Mouse (Mus musculus) lung, embryonic 16.5 days (tissue): ENCODE data around the gene Pdcd4. TPM values are rescaled to one million over a fixed set of nuclear protein-coding genes. Genes with fewer than 3 reads are reported as not detected.

ENCODE experiments used
- ATAC-seq: fragments of 200-750 bp; cut with Nextera tagmentation; 2 replicates; pipeline ENCODE4 v1.8.0; 2017; ENCODE audit warnings: low read depth, mild to moderate bottlenecking, moderate library complexity
- H3K27ac ChIP-seq: fragments of 300-500 bp; sonication (generic); 2 replicates; pipeline ENCODE4 v1.5.1; 2014; ENCODE audit warnings: mild to moderate bottlenecking, control low read depth, low read length
- H3K27me3 ChIP-seq: fragments of 300-500 bp; sonication (generic); 2 replicates; pipeline ENCODE4 v1.6.1; 2014; ENCODE audit warnings: low read depth, low read length, mixed read lengths; ENCODE audit not compliant: control insufficient read depth, insufficient read depth
- H3K36me3 ChIP-seq: fragments of 300-500 bp; sonication (generic); 2 replicates; pipeline ENCODE4 v1.6.1; 2014; ENCODE audit warnings: low read length; ENCODE audit not compliant: control insufficient read depth, insufficient read depth
- H3K4me1 ChIP-seq: fragments of 300-500 bp; sonication (generic); replicated peaks from 2 replicates; pipeline ENCODE4 v1.6.1; 2014; ENCODE audit warnings: low read length, mixed read lengths; ENCODE audit not compliant: control insufficient read depth, insufficient read depth
- H3K4me2 ChIP-seq: fragments of 300-500 bp; sonication (generic); 2 replicates; pipeline ENCODE4 v1.6.1; 2014; ENCODE audit warnings: low read depth, low read length, control low read depth
- H3K4me3 ChIP-seq: fragments of 300-500 bp; sonication (generic); 2 replicates; pipeline ENCODE4 v1.5.1; 2014; ENCODE audit warnings: mild to moderate bottlenecking, low read length, control low read depth
- H3K9ac ChIP-seq: fragments of 300-500 bp; sonication (generic); 2 replicates; pipeline ENCODE4 v1.6.1; 2014; ENCODE audit warnings: low read length, control low read depth
- H3K9me3 ChIP-seq: fragments of 300-500 bp; sonication (generic); 2 replicates; pipeline ENCODE4 v1.6.1; 2016; ENCODE audit warnings: low read length; ENCODE audit not compliant: control insufficient read depth
- whole genome bisulfite sequencing: fragments of 180-500 bp; shearing (Covaris S2); extraction: QIAGEN DNeasy Blood & Tissue Kit; methylation state at CpG from one replicate; pipeline ENCODE4 v1.1.7; 2014; 5-methylcytosine and 5-hydroxymethylcytosine counted together
- polyA plus RNA-seq: library from polyadenylated mRNA; unstranded; fragments of >200 nt; fragmentation: Nextera tagmentation; extraction: Ambion mirVana; gene quantifications from 2 replicates; pipeline ENCODE4 v1.2.1, GENCODE M21; 2015

The Pdcd4 gene
- polyA plus RNA-seq, 1 experiment from 2014 or later = 112 TPM

GRCm38 (mm10) chr19:53869427-53870385 is 22.3 kb upstream of the Pdcd4 start:
- H3K36me3 ChIP-seq = no peaks in the 10 kb centered on the region
- ATAC-seq = no peak
- no peaks in the 10 kb centered on the region for H3K27me3 ChIP-seq
- 68% methylated on average over 4 of the region's 4 CpGs for WGBS
- no peaks in the 10 kb centered on the region for H3K9me3 ChIP-seq
- no peak overlapping the region for H3K4me3 ChIP-seq
- H3K9ac ChIP-seq = no peak overlapping the region
- H3K27ac ChIP-seq = no peak overlapping the region
- H3K4me2 ChIP-seq = no peak overlapping the region
- H3K4me1 ChIP-seq = no peaks in the 10 kb centered on the region

- no peak overlapping the region for H3K9ac ChIP-seq
- H3K4me3 ChIP-seq = no peak overlapping the region
- no peaks in the 10 kb centered on the region for H3K36me3 ChIP-seq
- no peak overlapping the region for H3K4me2 ChIP-seq
- H3K27ac ChIP-seq = no peak overlapping the region
- no peaks in the 10 kb centered on the region for H3K27me3 ChIP-seq
- no peaks in the 10 kb centered on the region for H3K9me3 ChIP-seq
- no peak for ATAC-seq
- 64% methylated on average over 2 of the region's 2 CpGs for WGBS
- no peaks in the 10 kb centered on the region for H3K4me1 ChIP-seq
Measured at GRCm38 (mm10) chr19:53870568-53870967, 21.5 kb upstream of the Pdcd4 start.

GRCm38 (mm10) chr19:53871502-53871901 is 20.5 kb upstream of the Pdcd4 start:
- no peak overlapping the region for H3K4me3 ChIP-seq
- no peak for ATAC-seq
- no peak overlapping the region for H3K4me2 ChIP-seq
- no peaks in the 10 kb centered on the region for H3K4me1 ChIP-seq
- no peak overlapping the region for H3K27ac ChIP-seq
- no peak overlapping the region for H3K9ac ChIP-seq
- WGBS = 79% methylated on average over 6 of the region's 6 CpGs
- no peaks in the 10 kb centered on the region for H3K27me3 ChIP-seq
- H3K36me3 ChIP-seq = no peaks in the 10 kb centered on the region
- H3K9me3 ChIP-seq = no peaks in the 10 kb centered on the region

- H3K4me2 ChIP-seq = no peak overlapping the region
- WGBS = 79% methylated on average over 6 of the region's 6 CpGs
- no peaks in the 10 kb centered on the region for H3K36me3 ChIP-seq
Measured at GRCm38 (mm10) chr19:53872994-53873713, 18.9 kb upstream of the Pdcd4 start.

GRCm38 (mm10) chr19:53875246-53875645 is 16.8 kb upstream of the Pdcd4 start:
- 72% methylated on average over 6 of the region's 6 CpGs for WGBS
- no peak overlapping the region for H3K4me3 ChIP-seq

More at GRCm38 (mm10) chr19:53872994-53873713, 18.9 kb upstream of the Pdcd4 start:
- no peak for ATAC-seq
- no peak overlapping the region for H3K27ac ChIP-seq
- no peak overlapping the region for H3K9ac ChIP-seq
- H3K4me1 ChIP-seq = no peaks in the 10 kb centered on the region
- H3K4me3 ChIP-seq = no peak overlapping the region
- H3K9me3 ChIP-seq = no peaks in the 10 kb centered on the region
- no peaks in the 10 kb centered on the region for H3K27me3 ChIP-seq

GRCm38 (mm10) chr19:53877779-53878178 is 14.3 kb upstream of the Pdcd4 start:
- ATAC-seq = no peak
- no peaks in the 10 kb centered on the region for H3K4me1 ChIP-seq
- 48% methylated on average over 1 of the region's 1 CpGs for WGBS

More at GRCm38 (mm10) chr19:53875246-53875645, 16.8 kb upstream of the Pdcd4 start:
- Histone ChIP-seq H3K9me3 (no peaks in the 10 kb centered on the region), H3K4me1 (no peaks in the 10 kb centered on the region), H3K4me2 (no peak overlapping the region), H3K36me3 (no peaks in the 10 kb centered on the region), H3K27me3 (no peaks in the 10 kb centered on the region), H3K9ac (no peak overlapping the region), H3K27ac (no peak overlapping the region)
- ATAC-seq = no peak

GRCm38 (mm10) chr19:53880460-53880859 is 11.6 kb upstream of the Pdcd4 start:
- H3K27ac ChIP-seq = no peak overlapping the region
- no peaks in the 10 kb centered on the region for H3K9me3 ChIP-seq
- WGBS = 79% methylated on average over 1 of the region's 1 CpGs
- H3K4me3 ChIP-seq = no peak overlapping the region
- H3K27me3 ChIP-seq = no peaks in the 10 kb centered on the region
- no peaks in the 10 kb centered on the region for H3K4me1 ChIP-seq
- ATAC-seq = no peak
- H3K4me2 ChIP-seq = no peak overlapping the region
- H3K9ac ChIP-seq = no peak overlapping the region
- H3K36me3 ChIP-seq = no peaks in the 10 kb centered on the region

More at GRCm38 (mm10) chr19:53877779-53878178, 14.3 kb upstream of the Pdcd4 start:
- Histone ChIP-seq H3K9me3 (no peaks in the 10 kb centered on the region), H3K4me2 (no peak overlapping the region), H3K27ac (no peak overlapping the region), H3K36me3 (no peaks in the 10 kb centered on the region), H3K27me3 (no peaks in the 10 kb centered on the region), H3K4me3 (no peak overlapping the region), H3K9ac (no peak overlapping the region)

GRCm38 (mm10) chr19:53881786-53882185 is 10.2 kb upstream of the Pdcd4 start:
- ATAC-seq = no peak
- Histone ChIP-seq H3K9me3 (no peaks in the 10 kb centered on the region), H3K4me1 (no peaks in the 10 kb centered on the region), H3K36me3 (no peaks in the 10 kb centered on the region), H3K9ac (no peak overlapping the region), H3K4me3 (no peak overlapping the region), H3K4me2 (no peak overlapping the region), H3K27ac (no peak overlapping the region), H3K27me3 (no peaks in the 10 kb centered on the region)
- 57% methylated on average over 5 of the region's 5 CpGs for WGBS

GRCm38 (mm10) chr19:53885450-53885849 is 6.6 kb upstream of the Pdcd4 start:
- no peaks in the 10 kb centered on the region for H3K9me3 ChIP-seq
- H3K4me3 ChIP-seq = no peak overlapping the region
- no peaks in the 10 kb centered on the region for H3K27me3 ChIP-seq
- WGBS = 60% methylated on average over 10 of the region's 10 CpGs
- no peak overlapping the region for H3K27ac ChIP-seq
- H3K36me3 ChIP-seq = no peaks in the 10 kb centered on the region
- ATAC-seq = no peak
- no peak overlapping the region for H3K9ac ChIP-seq
- H3K4me2 ChIP-seq = no peak overlapping the region
- no peaks in the 10 kb centered on the region for H3K4me1 ChIP-seq
